Mouse (Mus musculus) hindbrain, embryonic 14.5 days (tissue): ENCODE measurements around the gene Ewsr1. TPM values are rescaled to one million over a fixed set of nuclear protein-coding genes. Genes with fewer than 3 reads are reported as not detected.
"Not testable (repeated sequence)": the region's sequence is repeated elsewhere in the genome, so short reads cannot be mapped to it uniquely, and the experiment has no call there.

Source experiments
- ATAC-seq: fragments of 200-750 bp; cut with Nextera tagmentation; 2 replicates; pipeline ENCODE4 v1.8.0; 2017; ENCODE audit warnings: moderate number of reproducible peaks, mild to moderate bottlenecking, moderate TSS enrichment, moderate library complexity; ENCODE audit not compliant: low FRiP score
- DNase-seq: peaks from one replicate; pipeline ENCODE4 v3.0.0-alpha.2; 2015; ENCODE audit warnings: low spot score
- H3K27ac ChIP-seq: fragments of 300-500 bp; sonication (generic); 2 replicates; pipeline ENCODE4 v1.5.1; 2014; ENCODE audit warnings: mild to moderate bottlenecking, moderate library complexity
- H3K27me3 ChIP-seq: fragments of 300-500 bp; sonication (generic); 2 replicates; pipeline ENCODE4 v1.6.1; 2014; ENCODE audit warnings: mild to moderate bottlenecking, low read length, mixed read lengths; ENCODE audit not compliant: control insufficient read depth, insufficient read depth
- H3K36me3 ChIP-seq: fragments of 300-500 bp; sonication (generic); replicated peaks from 2 replicates; pipeline ENCODE4 v1.6.1; 2014; ENCODE audit not compliant: control insufficient read depth, insufficient read depth
- H3K4me1 ChIP-seq: fragments of 300-500 bp; sonication (generic); replicated peaks from 2 replicates; pipeline ENCODE4 v1.6.1; 2014; ENCODE audit warnings: antibody characterized with exemption, low read length, mixed read lengths; ENCODE audit not compliant: control insufficient read depth, insufficient read depth
- H3K4me2 ChIP-seq: fragments of 300-500 bp; sonication (generic); replicated peaks from 2 replicates; pipeline ENCODE4 v1.6.1; 2014; ENCODE audit warnings: mild to moderate bottlenecking, moderate library complexity
- H3K4me3 ChIP-seq: fragments of 300-500 bp; sonication (generic); replicated peaks from 2 replicates; pipeline ENCODE4 v1.5.1; 2014; ENCODE audit warnings: mild to moderate bottlenecking, low read length
- H3K9ac ChIP-seq: fragments of 300-500 bp; sonication (generic); 2 replicates; pipeline ENCODE4 v1.6.1; 2014
- H3K9me3 ChIP-seq: fragments of 300-500 bp; sonication (generic); 2 replicates; pipeline ENCODE4 v1.6.1; 2016; ENCODE audit warnings: low read length; ENCODE audit not compliant: control insufficient read depth
- WGBS: fragments of 180-500 bp; shearing (Covaris S2); extraction: QIAGEN DNeasy Blood & Tissue Kit; methylation state at CpG from one replicate; pipeline ENCODE4 v1.1.7; 2014; 5-methylcytosine and 5-hydroxymethylcytosine counted together
- polyA plus RNA-seq: library from polyadenylated mRNA; unstranded; fragments of >200 nt; fragmentation: Nextera tagmentation; extraction: Ambion mirVana; gene quantifications from 2 replicates; pipeline ENCODE4 v1.2.1, GENCODE M21; 2014

The Ewsr1 gene
- polyA plus RNA-seq, 1 experiment from 2014 or later = 288 TPM

- Histone ChIP-seq H3K36me3 (peaks cover 37% of the 10 kb centered on the region), H3K4me1 (peaks cover 34% of the 10 kb centered on the region), H3K9ac (peak overlapping the region; percentile 98), H3K27ac (peak overlapping the region; percentile 99; the same call in 1 of the 2 replicates), H3K27me3 (no peaks in the 10 kb centered on the region), H3K4me2 (peak overlapping the region; percentile 87), H3K9me3 (no peaks in the 10 kb centered on the region), H3K4me3 (peak overlapping the region; percentile 99)
- ATAC-seq (no peak), DNase-seq (no peak)
- 36% methylated on average over 5 of the region's 5 CpGs for WGBS
These were observed 1.7 kb upstream of the Ewsr1 start for GRCm38 (mm10) chr11:5100801-5101200.

- Histone ChIP-seq H3K4me2 (peak overlapping the region; percentile 87), H3K4me3 (peak overlapping the region; percentile 99), H3K9ac (peak overlapping the region; percentile 98), H3K27ac (peak overlapping the region; percentile 99), H3K36me3 (peaks cover 32% of the 10 kb centered on the region), H3K9me3 (no peaks in the 10 kb centered on the region), H3K4me1 (peaks cover 35% of the 10 kb centered on the region), H3K27me3 (no peaks in the 10 kb centered on the region)
- WGBS = 1% methylated on average over 7 of the region's 7 CpGs
- no peak for ATAC-seq
- DNase-seq = no peak
These were observed 1.2 kb upstream of the Ewsr1 start for GRCm38 (mm10) chr11:5100283-5100682.

DNA sequence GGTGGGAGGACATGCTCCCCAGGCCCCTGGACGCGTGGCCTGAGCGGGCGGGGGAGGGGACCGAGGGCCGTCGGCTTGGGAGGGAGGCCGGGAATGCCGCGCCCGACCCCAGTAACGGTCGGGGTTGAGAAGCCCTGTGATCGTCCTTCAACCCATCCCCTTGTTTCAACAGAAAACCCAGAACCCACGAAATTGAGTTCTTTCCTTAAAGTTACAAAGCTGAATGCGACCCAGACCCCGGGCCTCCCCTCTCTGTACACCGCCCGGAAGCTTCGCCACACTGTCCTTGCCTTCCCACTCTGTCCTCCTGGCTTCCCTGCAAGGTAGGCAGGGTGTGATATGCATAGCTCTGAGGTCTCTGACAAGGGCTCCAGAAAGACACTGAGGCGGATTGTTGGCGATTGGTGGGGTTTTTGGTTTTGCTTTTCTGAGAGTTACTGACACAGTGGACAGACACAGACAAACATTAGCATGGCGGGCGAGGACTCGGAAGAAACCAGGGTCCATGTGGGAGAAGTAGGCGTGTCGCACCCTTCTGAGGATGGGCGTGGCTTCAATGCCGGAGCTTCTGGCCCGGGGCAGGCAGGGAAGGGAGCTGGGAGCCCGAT lies 614 bp upstream of the Ewsr1 start:
- Histone ChIP-seq H3K36me3 (peaks cover 27% of the 10 kb centered on the region), H3K27me3 (no peaks in the 10 kb centered on the region), H3K9ac (peak overlapping the region; percentile 98), H3K4me1 (peaks cover 35% of the 10 kb centered on the region), H3K4me2 (peak overlapping the region; percentile 87), H3K4me3 (peak overlapping the region; percentile 99), H3K27ac (peak overlapping the region; percentile 99), H3K9me3 (no peaks in the 10 kb centered on the region)
- peak; percentile 83 for DNase-seq
- under 1% methylated on average over 31 of the region's 31 CpGs for WGBS
- peak; percentile 69 for ATAC-seq

DNA sequence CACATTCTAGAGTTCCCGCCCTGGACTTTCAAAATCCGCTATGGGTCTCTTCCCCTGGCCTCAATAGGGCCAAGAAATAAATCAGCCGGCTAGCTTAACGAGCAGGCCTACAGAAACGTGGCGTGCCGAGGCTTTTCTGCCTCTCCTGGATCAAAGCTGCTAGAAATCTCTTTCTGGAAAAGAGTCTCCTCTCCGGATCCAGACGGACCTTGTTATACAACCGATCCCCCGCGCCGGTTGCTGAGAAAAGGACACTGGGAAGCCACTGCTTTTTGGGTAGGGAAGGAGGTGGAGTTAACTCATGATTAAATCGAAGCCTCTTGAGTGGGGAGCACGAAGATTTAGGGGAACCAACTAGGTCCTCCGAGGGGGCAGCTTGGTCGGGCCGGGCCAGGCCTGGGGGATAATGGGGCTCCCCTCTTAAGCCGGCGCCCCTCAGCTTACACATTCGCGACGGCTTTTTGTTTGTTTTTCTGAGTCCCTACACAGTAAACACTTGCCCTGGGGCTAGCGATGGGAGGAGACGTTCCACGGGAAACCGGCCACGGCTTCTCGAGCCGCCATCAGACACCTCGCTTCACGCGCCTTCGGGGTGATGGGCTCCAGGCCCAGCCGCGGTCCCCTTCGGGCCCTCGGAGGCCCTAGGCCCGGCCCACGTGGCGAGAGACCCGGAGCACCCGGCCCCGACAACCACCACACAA lies 881 bp downstream of the Ewsr1 start:
- ATAC-seq = no peak
- peak overlapping the region; percentile 87 for H3K4me2 ChIP-seq
- WGBS = under 1% methylated on average over 44 of the region's 44 CpGs
- DNase-seq = peak; percentile 41
- no peaks in the 10 kb centered on the region for H3K9me3 ChIP-seq
- H3K27ac ChIP-seq = peak overlapping the region; percentile 99
- peaks cover 35% of the 10 kb centered on the region for H3K4me1 ChIP-seq
- H3K27me3 ChIP-seq = no peaks in the 10 kb centered on the region
- H3K36me3 ChIP-seq = peaks cover 16% of the 10 kb centered on the region
- peak overlapping the region; percentile 98 for H3K9ac ChIP-seq
- peak overlapping the region; percentile 99 for H3K4me3 ChIP-seq

DNA sequence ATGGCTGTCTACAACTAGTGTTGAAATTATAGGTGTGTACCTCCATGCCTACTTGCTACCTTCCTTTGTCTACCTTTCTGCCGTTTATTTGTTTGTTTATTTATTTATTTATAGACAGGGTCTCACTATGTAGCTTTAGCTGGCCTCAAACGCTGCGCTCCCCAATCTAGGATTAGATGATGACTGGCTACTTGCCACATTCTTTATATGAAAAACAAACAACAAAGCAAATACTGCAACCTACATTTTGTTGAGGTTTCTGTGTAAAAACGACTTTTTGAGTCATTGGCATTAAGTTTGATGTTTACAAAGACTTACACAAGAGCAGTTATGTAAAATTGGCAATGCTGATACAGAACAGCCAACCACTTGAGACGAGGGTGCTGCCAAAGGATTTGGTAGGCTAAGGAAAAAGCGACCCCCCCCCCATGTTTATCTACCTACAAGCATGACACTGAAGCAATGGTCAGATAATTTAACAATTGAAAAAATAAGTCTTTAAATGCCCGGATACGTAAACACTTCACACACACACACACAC lies 2.5 kb downstream of the Ewsr1 start:
- Histone ChIP-seq H3K27me3 (no peaks in the 10 kb centered on the region), H3K9me3 (no peaks in the 10 kb centered on the region), H3K4me1 (peaks cover 34% of the 10 kb centered on the region), H3K4me2 (peak overlapping the region; percentile 87), H3K4me3 (peak overlapping the region; percentile 99), H3K27ac (no peak overlapping the region), H3K9ac (no peak overlapping the region), H3K36me3 (peaks cover 20% of the 10 kb centered on the region)
- ATAC-seq = no peak
- DNase-seq = no peak
- 76% methylated on average over 8 of the region's 8 CpGs for WGBS

GRCm38 (mm10) chr11:5095877-5096276 lies 3.2 kb downstream of the Ewsr1 start:
- 0 out of 2 replicates have a peak overlapping the region, but pooled peaks have one; percentile 87 for H3K4me2 ChIP-seq
- peaks cover 27% of the 10 kb centered on the region for H3K36me3 ChIP-seq
- H3K9ac ChIP-seq = no peak overlapping the region
- H3K4me1 ChIP-seq = peaks cover 27% of the 10 kb centered on the region
- no peaks in the 10 kb centered on the region for H3K27me3 ChIP-seq
- DNase-seq (no peak), ATAC-seq (no peak)
- 78% methylated on average over 5 of the region's 5 CpGs for WGBS
- no peak overlapping the region for H3K4me3 ChIP-seq
- no peak overlapping the region for H3K27ac ChIP-seq
- H3K9me3 ChIP-seq = no peaks in the 10 kb centered on the region

- Histone ChIP-seq H3K4me2 (no peak overlapping the region), H3K27ac (no peak overlapping the region), H3K27me3 (no peaks in the 10 kb centered on the region), H3K4me3 (no peak overlapping the region), H3K9me3 (no peaks in the 10 kb centered on the region), H3K36me3 (peaks cover 66% of the 10 kb centered on the region), H3K9ac (no peak overlapping the region), H3K4me1 (peaks cover 10% of the 10 kb centered on the region)
- ATAC-seq (no peak), DNase-seq (no peak)
- WGBS = 37% methylated on average over 2 of the region's 2 CpGs
These were observed 7.4 kb downstream of the Ewsr1 start for GRCm38 (mm10) chr11:5091706-5092105.

GRCm38 (mm10) chr11:5089147-5089546 lies 9.9 kb downstream of the Ewsr1 start:
- Histone ChIP-seq H3K27ac (no peak overlapping the region), H3K4me2 (no peak overlapping the region), H3K9me3 (no peaks in the 10 kb centered on the region), H3K4me3 (no peak overlapping the region), H3K4me1 (no peaks in the 10 kb centered on the region; the same call in 1 of the 2 replicates), H3K36me3 (peaks cover 92% of the 10 kb centered on the region), H3K9ac (no peak overlapping the region), H3K27me3 (no peaks in the 10 kb centered on the region)
- DNase-seq (no peak), ATAC-seq (no peak)
- WGBS = 95% methylated on average over 1 of the region's 1 CpGs

DNA sequence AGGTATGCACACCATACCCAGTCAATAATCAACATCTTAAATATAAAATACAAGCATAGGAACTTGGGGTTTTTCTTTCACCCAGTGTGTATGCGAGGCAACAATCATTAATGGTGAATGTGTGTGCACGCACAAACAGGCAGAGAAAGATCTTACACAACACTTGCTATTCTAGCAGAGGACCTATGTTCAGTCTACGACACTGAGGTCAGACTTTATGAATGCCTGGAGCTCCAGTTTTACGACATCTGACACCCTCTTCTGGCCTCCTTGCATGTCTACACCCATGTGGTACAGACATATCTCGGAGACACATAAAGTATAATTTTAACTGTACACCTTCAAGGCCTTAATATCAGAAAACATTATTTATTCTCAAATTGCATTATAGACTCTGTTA lies 22.2 kb downstream of the Ewsr1 start:
- DNase-seq, H3K4me1 ChIP-seq, H3K9me3 ChIP-seq, H3K9ac ChIP-seq, H3K4me3 ChIP-seq, H3K4me2 ChIP-seq, H3K27ac ChIP-seq, ATAC-seq, H3K27me3 ChIP-seq: not testable (repeated sequence)
- 93% methylated on average over 4 of the region's 5 CpGs for WGBS
- H3K36me3 ChIP-seq = peaks cover 83% of the 10 kb centered on the region
